Mouse (Mus musculus) urinary bladder, postnatal 4 days (tissue): ENCODE results near the gene Dnah17.

Experiments
- DNase-seq, 2 experiments: peaks; one replicate each; pipeline ENCODE4 v3.0.0; 2021 to 2022; ENCODE audit warnings: low spot score in 2 of 2

The Dnah17 gene

DNA sequence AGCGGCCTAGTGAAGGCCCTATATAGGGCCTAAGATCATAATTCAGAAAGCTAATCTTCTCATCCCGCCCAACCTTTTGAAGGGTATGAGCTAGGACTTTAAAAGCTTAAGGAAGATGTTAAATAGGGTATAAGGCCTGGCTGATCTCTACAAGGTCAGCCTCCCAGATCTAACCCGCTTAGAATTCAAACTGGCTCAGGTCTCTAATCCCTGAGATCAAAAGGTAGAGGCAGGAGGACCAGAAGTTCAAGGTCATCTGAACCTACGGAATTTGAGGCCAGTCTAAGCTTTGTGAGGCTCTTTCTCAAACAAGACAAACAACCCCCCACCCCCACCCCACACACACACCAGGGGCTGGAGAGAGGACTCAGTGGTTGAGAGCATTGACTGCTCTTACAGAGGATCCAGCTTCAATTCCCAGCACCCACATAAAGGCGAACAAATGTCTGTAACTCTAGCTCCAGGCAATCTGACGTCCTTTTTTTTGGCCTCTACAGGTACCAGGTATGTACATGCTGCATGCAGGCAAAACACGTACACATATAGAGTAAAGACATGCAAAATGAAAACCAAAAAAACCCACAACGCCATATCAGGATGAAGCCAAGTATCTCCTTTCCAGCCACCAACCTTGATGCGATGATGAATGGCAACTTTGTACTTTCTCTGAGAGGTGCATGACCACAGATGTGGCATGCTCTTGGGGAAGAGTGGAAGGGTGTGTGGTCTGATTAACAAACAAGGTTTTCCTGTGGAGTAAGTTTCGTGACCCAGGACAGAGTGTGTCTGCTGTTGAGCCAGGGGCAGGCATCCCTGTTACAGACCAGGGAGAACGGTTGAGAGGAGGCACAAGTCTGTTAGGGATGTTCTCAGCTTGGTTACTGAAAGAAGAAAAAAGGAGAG is 157.5 kb downstream of the Dnah17 start:
- no peak for DNase-seq
